Comparison of ENCODE assay signal across 14 mouse cellular contexts in genomic region chr11:100403445-100404134, GRCm38 (mm10). TPM values are rescaled to one million over a fixed set of nuclear protein-coding genes. Genes with fewer than 3 reads are reported as not detected.
A peak's percentile ranks its signal among the peaks of the same experiment; 100 is the strongest.
DNase-seq lines count a peak whose midpoint lies in the region; ATAC-seq and TF ChIP-seq lines count a peak whose summit lies in the region.
"Had no signal": no experiment of that assay in that cellular context is flagged by ENCODE, and none has a peak within 500 bp of the region (broad histone marks: within the 10 kb centered on the region; RNA-seq: fewer than 3 reads in every experiment).

No protein-coding gene starts in this region.

- no peaks in the 10 kb centered on the region for H3K9me3 ChIP-seq in intestine, embryonic 14.5 days (ENCODE audit: control insufficient read depth, low read length)
- H3K9me3 ChIP-seq in intestine, postnatal 0 days (ENCODE audit: control insufficient read depth): no peaks in the 10 kb centered on the region
- H3K9me3 ChIP-seq: hindbrain, embryonic 10.5 days; liver, embryonic 13.5 days had no signal

- H3K27me3 ChIP-seq in intestine, embryonic 14.5 days (replicated peaks; ENCODE audit: control insufficient read depth, insufficient read depth, low read length): no peaks in the 10 kb centered on the region
- H3K27me3 ChIP-seq in intestine, postnatal 0 days (replicated peaks; ENCODE audit: control insufficient read depth, insufficient read depth, low read length): no peaks in the 10 kb centered on the region
- H3K27me3 ChIP-seq: liver, embryonic 13.5 days had no signal

- H3K4me2 ChIP-seq in intestine, embryonic 14.5 days (ENCODE audit: low read length): no peak overlapping the region
- H3K4me2 ChIP-seq in intestine, postnatal 0 days (replicated peaks; ENCODE audit: low read depth): no peak overlapping the region
- H3K4me2 ChIP-seq: liver, embryonic 13.5 days; midbrain, embryonic 11.5 days had no signal

- peaks cover 21% of the 10 kb centered on the region; the same call in 1 of the 2 replicates for H3K4me1 ChIP-seq in intestine, embryonic 14.5 days (replicated peaks; ENCODE audit: control insufficient read depth, insufficient read depth, low read length)
- H3K4me1 ChIP-seq in intestine, postnatal 0 days (replicated peaks; ENCODE audit: control insufficient read depth, insufficient read depth, low read length): peaks cover 24% of the 10 kb centered on the region

- TF ChIP-seq CTCF in intestine, postnatal 0 days (IDR thresholded peaks at IDR 0.05; ENCODE audit: low read depth): no peak
- TF ChIP-seq CTCF in brain, embryonic 14.5 days (IDR thresholded peaks at IDR 0.05; ENCODE audit: borderline replicate concordance, extremely low read depth, insufficient read depth, insufficient read length): no peak

- H3K36me3 ChIP-seq in intestine, embryonic 14.5 days (ENCODE audit: control insufficient read depth, insufficient read depth, low read length): 0 out of 2 replicates have a peak, but pooled peaks cover under 1% of the 10 kb centered on the region
- H3K36me3 ChIP-seq in intestine, postnatal 0 days (ENCODE audit: control insufficient read depth, insufficient read depth): no peaks in the 10 kb centered on the region
- H3K36me3 ChIP-seq: liver, embryonic 13.5 days had no signal

- TF ChIP-seq POLR2A in brain, embryonic 14.5 days (IDR thresholded peaks at IDR 0.05; ENCODE audit: borderline replicate concordance, extremely low read depth, insufficient read depth, insufficient read length, poor library complexity, severe bottlenecking): no peak

- peak; percentile 31 for DNase-seq in adrenal gland, postnatal 10 days
- no peak for DNase-seq in adrenal gland, adult 18-20 months (ENCODE audit: low spot score in 2 of 2)
- DNase-seq in intestine, embryonic 14.5 days (ENCODE audit: low spot score): no peak
- DNase-seq in brain, embryonic 14.5 days (ENCODE audit: low read depth): peak; percentile 40
- peak; percentile 37 for DNase-seq in mesoderm, embryonic 11.5 days (ENCODE audit: low read depth, low spot score)
- DNase-seq in layer of hippocampus, postnatal 36 days: no peak
- DNase-seq in layer of hippocampus, adult 11-12 months (ENCODE audit: low spot score): no peak
- DNase-seq: cerebellum, adult 2 months; kidney, adult 9 months; liver, embryonic 13.5 days; spleen, adult 18-20 months had no signal

- H3K9ac ChIP-seq in intestine, embryonic 14.5 days (ENCODE audit: low read length): no peak overlapping the region
- no peak overlapping the region for H3K9ac ChIP-seq in intestine, postnatal 0 days (ENCODE audit: low read depth, low read length)
- H3K9ac ChIP-seq: liver, embryonic 13.5 days had no signal

- no peak overlapping the region for H3K4me3 ChIP-seq in intestine, embryonic 14.5 days (ENCODE audit: low read depth, low read length)
- H3K4me3 ChIP-seq in intestine, postnatal 0 days (ENCODE audit: low read depth, low read length): no peak overlapping the region
- H3K4me3 ChIP-seq: hindbrain, embryonic 10.5 days; liver, embryonic 13.5 days had no signal

- no peak for ATAC-seq in intestine, embryonic 14.5 days (replicated peaks; ENCODE audit: low FRiP score, low TSS enrichment, low read depth)
- ATAC-seq in intestine, postnatal 0 days: no peak

- WGBS in intestine, embryonic 14.5 days: 44% methylated on average over 10 of the region's 10 CpGs
- WGBS in intestine, postnatal 0 days: 36% methylated on average over 10 of the region's 10 CpGs

- peak overlapping the region; percentile 27 for H3K27ac ChIP-seq in intestine, embryonic 14.5 days (ENCODE audit: low read depth)
- H3K27ac ChIP-seq in intestine, postnatal 0 days (ENCODE audit: low read depth, low read length): no peak overlapping the region
- H3K27ac ChIP-seq: liver, embryonic 13.5 days had no signal

RNA-seq across cellular contexts. Expression of gene Jup, which starts 6.0 kb away (rescaled TPM):
- total RNA-seq in adrenal gland, postnatal 10 days (2021): 10 to 100 TPM; 89.6 to 99.0 TPM
- total RNA-seq in adrenal gland, adult 18-20 months (2021): 10 to 100 TPM; 55.3 to 64.5 TPM
- polyA plus RNA-seq in intestine, embryonic 14.5 days (2014; fragmentation: Nextera tagmentation; extraction: Ambion mirVana): 93.4 and 106 TPM in 2 replicates
- polyA plus RNA-seq in intestine, postnatal 0 days (2015; fragmentation: Nextera tagmentation; extraction: Ambion mirVana): 102 and 103 TPM in 2 replicates
- polyA plus RNA-seq in brain, embryonic 14.5 days (2012; rRNA removed): 69.6 and 94.2 TPM in 2 replicates
- total RNA-seq in layer of hippocampus, postnatal 36 days (2021): 10 to 100 TPM; 36.5 to 39.8 TPM

RNA-seq across cellular contexts. Expression of gene P3h4, which starts 11.0 kb away (rescaled TPM):
- 10 to 100 TPM; 29.4 to 30.1 TPM for total RNA-seq in adrenal gland, postnatal 10 days (2021)
- 10 to 100 TPM; 26.3 to 33.5 TPM for total RNA-seq in adrenal gland, adult 18-20 months (2021)
- 54.8 and 55.3 TPM in 2 replicates for polyA plus RNA-seq in intestine, embryonic 14.5 days (2014; fragmentation: Nextera tagmentation; extraction: Ambion mirVana)
- polyA plus RNA-seq in intestine, postnatal 0 days (2015; fragmentation: Nextera tagmentation; extraction: Ambion mirVana): 17.0 and 17.2 TPM in 2 replicates
- polyA plus RNA-seq in brain, embryonic 14.5 days (2012; rRNA removed): 20.2 and 21.1 TPM in 2 replicates
- 1 to 10 TPM; 8.7 to 9.4 TPM for total RNA-seq in layer of hippocampus, postnatal 36 days (2021)

RNA-seq across cellular contexts. Expression of gene Fkbp10, which starts 11.9 kb away (rescaled TPM):
- total RNA-seq in adrenal gland, postnatal 10 days (2021): 10 to 100 TPM; 46.5 to 49.1 TPM
- total RNA-seq in adrenal gland, adult 18-20 months (2021): 10 to 100 TPM; 13.4 to 19.0 TPM
- 86.2 and 89.7 TPM in 2 replicates for polyA plus RNA-seq in intestine, embryonic 14.5 days (2014; fragmentation: Nextera tagmentation; extraction: Ambion mirVana)
- polyA plus RNA-seq in intestine, postnatal 0 days (2015; fragmentation: Nextera tagmentation; extraction: Ambion mirVana): 31.7 and 37.0 TPM in 2 replicates
- 25.0 and 32.8 TPM in 2 replicates for polyA plus RNA-seq in brain, embryonic 14.5 days (2012; rRNA removed)
- 1 to 10 TPM; 4.4 to 5.0 TPM for total RNA-seq in layer of hippocampus, postnatal 36 days (2021)

RNA-seq across cellular contexts. Expression of gene Nt5c3b, which starts 38.0 kb away (rescaled TPM):
- 10 to 100 TPM; 42.6 to 54.8 TPM for total RNA-seq in adrenal gland, postnatal 10 days (2021)
- 10 to 100 TPM; 45.6 to 50.0 TPM for total RNA-seq in adrenal gland, adult 18-20 months (2021)
- 117 and 126 TPM in 2 replicates for polyA plus RNA-seq in intestine, embryonic 14.5 days (2014; fragmentation: Nextera tagmentation; extraction: Ambion mirVana)
- 31.6 and 33.0 TPM in 2 replicates for polyA plus RNA-seq in intestine, postnatal 0 days (2015; fragmentation: Nextera tagmentation; extraction: Ambion mirVana)
- polyA plus RNA-seq in brain, embryonic 14.5 days (2012; rRNA removed): 99.3 and 111 TPM in 2 replicates
- total RNA-seq in layer of hippocampus, postnatal 36 days (2021): 10 to 100 TPM; 56.9 to 62.8 TPM

RNA-seq across cellular contexts. Expression of gene Klhl10, which starts 38.1 kb away (rescaled TPM):
- total RNA-seq in adrenal gland, postnatal 10 days (2021): 1 to 10 TPM in 1 of 2 experiments, under 1 TPM in 1; 0.81 to 2.1 TPM
- total RNA-seq in adrenal gland, adult 18-20 months (2021): under 1 TPM; 0.67 to 0.96 TPM
- 0.23 and 0.61 TPM in 2 replicates for polyA plus RNA-seq in intestine, embryonic 14.5 days (2014; fragmentation: Nextera tagmentation; extraction: Ambion mirVana)
- 0.13 and 0.14 TPM in 2 replicates for polyA plus RNA-seq in intestine, postnatal 0 days (2015; fragmentation: Nextera tagmentation; extraction: Ambion mirVana)
- 0.96 and 1.4 TPM in 2 replicates for polyA plus RNA-seq in brain, embryonic 14.5 days (2012; rRNA removed)
- 1 to 10 TPM; 1.4 to 1.9 TPM for total RNA-seq in layer of hippocampus, postnatal 36 days (2021)

Comparison
In these comparisons a context has a peak if more than half of its experiments do, and no peak if none do; other contexts are left out.
1. DNase-seq: peak in adrenal gland, postnatal 10 days (single experiment), brain, embryonic 14.5 days (single experiment) and mesoderm, embryonic 11.5 days (single experiment); none in adrenal gland, adult 18-20 months (0 of 2), intestine, embryonic 14.5 days (single experiment), layer of hippocampus, postnatal 36 days (0 of 2) and layer of hippocampus, adult 11-12 months (single experiment).